Mouse (Mus musculus): Measurements from ENCODE around the gene Hook2. TPM values are rescaled to one million over a fixed set of nuclear protein-coding genes. Genes with fewer than 3 reads are reported as not detected.

Gene Hook2
- polyA plus RNA-seq (2016; fragmentation: Nextera tagmentation; extraction: Ambion mirVana): 18.3 and 19.0 TPM in 2 replicates

- H3K27ac ChIP-seq: peak within 1 kb of the TSS; percentile 89
- peaks cover 36% of the 10 kb centered on the region for H3K4me1 ChIP-seq
- H3K36me3 ChIP-seq (replicated peaks): 0 out of 2 replicates have a peak, but pooled peaks cover 4% of the 10 kb centered on the region
- no peaks in the 10 kb centered on the region for H3K9me3 ChIP-seq
- H3K4me3 ChIP-seq: peak within 1 kb of the TSS; percentile 73
- under 1% methylated on average over 28 of the region's 28 CpGs for WGBS
- H3K27me3 ChIP-seq (ENCODE audit: poor library complexity, severe bottlenecking): peaks cover 64% of the 10 kb centered on the region
- DNase-seq (ENCODE audit: extremely low spot score, low spot score): peak; percentile 96
Observed at GRCm38 (mm10) chr8:84990349-84990748, at the start of gene Hook2. Gene Hook2 (plus strand): TSS chr8:84990603.

- H3K27me3 ChIP-seq (ENCODE audit: poor library complexity, severe bottlenecking): peaks cover 69% of the 10 kb centered on the region
- no peak overlapping the region for H3K4me3 ChIP-seq
- no peak for DNase-seq (ENCODE audit: extremely low spot score, low spot score)
- WGBS: 20% methylated on average over 4 of the region's 4 CpGs
- H3K4me1 ChIP-seq: peaks cover 33% of the 10 kb centered on the region
- no peak overlapping the region for H3K27ac ChIP-seq
- H3K9me3 ChIP-seq: no peaks in the 10 kb centered on the region
- no peaks in the 10 kb centered on the region for H3K36me3 ChIP-seq (replicated peaks)
Observed at GRCm38 (mm10) chr8:84943699-84944098, 46.7 kb upstream of the Hook2 start.

- Histone ChIP-seq H3K4me3 (peak overlapping the region; percentile 75), H3K4me1 (peaks cover 33% of the 10 kb centered on the region), H3K36me3 (replicated peaks) (no peaks in the 10 kb centered on the region), H3K27me3 (ENCODE audit: poor library complexity, severe bottlenecking) (peaks cover 73% of the 10 kb centered on the region), H3K27ac (no peak overlapping the region), H3K9me3 (no peaks in the 10 kb centered on the region)
- peak; percentile 78 for DNase-seq (ENCODE audit: extremely low spot score, low spot score)
- WGBS: 2% methylated on average over 26 of the region's 26 CpGs
Observed at GRCm38 (mm10) chr8:84944478-84945160, 45.8 kb upstream of the Hook2 start.

GRCm38 (mm10) chr8:84945235-84945632 lies 45.2 kb upstream of the Hook2 start:
- Histone ChIP-seq H3K4me1 (peaks cover 38% of the 10 kb centered on the region), H3K27ac (no peak overlapping the region), H3K9me3 (no peaks in the 10 kb centered on the region), H3K36me3 (replicated peaks) (no peaks in the 10 kb centered on the region), H3K4me3 (peak overlapping the region; percentile 75), H3K27me3 (ENCODE audit: poor library complexity, severe bottlenecking) (peaks cover 80% of the 10 kb centered on the region)
- peak; percentile 27 for DNase-seq (ENCODE audit: extremely low spot score, low spot score)
- WGBS: 4% methylated on average over 11 of the region's 11 CpGs

- H3K4me1 ChIP-seq: peaks cover 39% of the 10 kb centered on the region
- H3K36me3 ChIP-seq (replicated peaks): no peaks in the 10 kb centered on the region
- H3K4me3 ChIP-seq: peak overlapping the region; percentile 75
- no peaks in the 10 kb centered on the region for H3K9me3 ChIP-seq
- H3K27ac ChIP-seq: peak overlapping the region; percentile 48; the same call in 1 of the 2 replicates
- under 1% methylated on average over 60 of the region's 67 CpGs for WGBS
- DNase-seq (ENCODE audit: extremely low spot score, low spot score): peak; percentile 63
- H3K27me3 ChIP-seq (ENCODE audit: poor library complexity, severe bottlenecking): peaks cover 81% of the 10 kb centered on the region
Observed at GRCm38 (mm10) chr8:84945633-84946527, 44.5 kb upstream of the Hook2 start.

GRCm38 (mm10) chr8:84946528-84947240 lies 43.7 kb upstream of the Hook2 start, which contains the start of gene Rtbdn:
Gene Rtbdn (plus strand): TSS chr8:84946991.
- Histone ChIP-seq H3K27ac (peak within 1 kb of the TSS; percentile 48; the same call in 1 of the 2 replicates), H3K4me1 (peaks cover 39% of the 10 kb centered on the region), H3K36me3 (replicated peaks) (no peaks in the 10 kb centered on the region), H3K9me3 (no peaks in the 10 kb centered on the region), H3K4me3 (peak within 1 kb of the TSS; percentile 75), H3K27me3 (ENCODE audit: poor library complexity, severe bottlenecking) (peaks cover 83% of the 10 kb centered on the region)
- 10% methylated on average over 17 of the region's 17 CpGs for WGBS
- peak; percentile 45 for DNase-seq (ENCODE audit: extremely low spot score, low spot score)

- H3K4me1 ChIP-seq: peaks cover 39% of the 10 kb centered on the region
- no peaks in the 10 kb centered on the region for H3K9me3 ChIP-seq
- peaks cover 88% of the 10 kb centered on the region for H3K27me3 ChIP-seq (ENCODE audit: poor library complexity, severe bottlenecking)
- H3K27ac ChIP-seq: no peak overlapping the region
- no peak overlapping the region for H3K4me3 ChIP-seq
- WGBS: 14% methylated on average over 9 of the region's 9 CpGs
- no peak for DNase-seq (ENCODE audit: extremely low spot score, low spot score)
- H3K36me3 ChIP-seq (replicated peaks): no peaks in the 10 kb centered on the region
Observed at GRCm38 (mm10) chr8:84947241-84947545, 43.2 kb upstream of the Hook2 start.

- peaks cover 39% of the 10 kb centered on the region for H3K4me1 ChIP-seq
- no peaks in the 10 kb centered on the region for H3K36me3 ChIP-seq (replicated peaks)
- peaks cover 84% of the 10 kb centered on the region for H3K27me3 ChIP-seq (ENCODE audit: poor library complexity, severe bottlenecking)
- no peak overlapping the region for H3K4me3 ChIP-seq
- no peak overlapping the region for H3K27ac ChIP-seq
- no peak for DNase-seq (ENCODE audit: extremely low spot score, low spot score)
- no peaks in the 10 kb centered on the region for H3K9me3 ChIP-seq
- 19% methylated on average over 12 of the region's 12 CpGs for WGBS
Observed at GRCm38 (mm10) chr8:84949753-84950152, 40.6 kb upstream of the Hook2 start.

GRCm38 (mm10) chr8:84952612-84953255 lies 37.7 kb upstream of the Hook2 start:
- DNase-seq (ENCODE audit: extremely low spot score, low spot score): no peak
- peak overlapping the region; percentile 14; the same call in 1 of the 2 replicates for H3K4me3 ChIP-seq
- WGBS: 10% methylated on average over 18 of the region's 18 CpGs
- peaks cover 24% of the 10 kb centered on the region for H3K36me3 ChIP-seq (replicated peaks)
- H3K9me3 ChIP-seq: no peaks in the 10 kb centered on the region
- no peak overlapping the region for H3K27ac ChIP-seq
- H3K4me1 ChIP-seq: peaks cover 16% of the 10 kb centered on the region
- peaks cover 54% of the 10 kb centered on the region for H3K27me3 ChIP-seq (ENCODE audit: poor library complexity, severe bottlenecking)

GRCm38 (mm10) chr8:84956768-84957167 lies 33.6 kb upstream of the Hook2 start:
- no peak overlapping the region for H3K27ac ChIP-seq
- H3K36me3 ChIP-seq (replicated peaks): peaks cover 63% of the 10 kb centered on the region
- DNase-seq (ENCODE audit: extremely low spot score, low spot score): peak; percentile 77
- WGBS: 54% methylated on average over 2 of the region's 2 CpGs
- peaks cover 10% of the 10 kb centered on the region for H3K4me1 ChIP-seq
- peaks cover 18% of the 10 kb centered on the region for H3K27me3 ChIP-seq (ENCODE audit: poor library complexity, severe bottlenecking)
- no peaks in the 10 kb centered on the region for H3K9me3 ChIP-seq
- H3K4me3 ChIP-seq: no peak overlapping the region

- H3K4me3 ChIP-seq: no peak overlapping the region
- H3K27me3 ChIP-seq (ENCODE audit: poor library complexity, severe bottlenecking): no peaks in the 10 kb centered on the region
- peaks cover 87% of the 10 kb centered on the region for H3K36me3 ChIP-seq (replicated peaks)
- H3K27ac ChIP-seq: no peak overlapping the region
- WGBS: 91% methylated on average over 7 of the region's 7 CpGs
- H3K4me1 ChIP-seq: peaks cover 2% of the 10 kb centered on the region
- DNase-seq (ENCODE audit: extremely low spot score, low spot score): no peak
- H3K9me3 ChIP-seq: no peaks in the 10 kb centered on the region
Observed at GRCm38 (mm10) chr8:84959811-84960210, 30.6 kb upstream of the Hook2 start.

- Histone ChIP-seq H3K27ac (no peak overlapping the region), H3K4me1 (peaks cover 40% of the 10 kb centered on the region), H3K27me3 (ENCODE audit: poor library complexity, severe bottlenecking) (no peaks in the 10 kb centered on the region), H3K9me3 (no peaks in the 10 kb centered on the region), H3K4me3 (no peak overlapping the region), H3K36me3 (replicated peaks) (peaks cover 51% of the 10 kb centered on the region)
- DNase-seq (ENCODE audit: extremely low spot score, low spot score): no peak
- WGBS: 87% methylated on average over 4 of the region's 4 CpGs
Observed at GRCm38 (mm10) chr8:84963952-84964351, 26.5 kb upstream of the Hook2 start.

All from forebrain, embryonic 10.5 days (tissue).